Mouse (Mus musculus) olfactory bulb, adult 2 months (tissue): ENCODE measurements around the gene Zfhx3.

Experiments
- CTCF ChIP-seq: fragments of 200-500 bp; IDR thresholded peaks from 2 replicates; pipeline ENCODE4 v1.5.1; 2012; ENCODE audit warnings: low read depth, mild to moderate bottlenecking, low read length, moderate library complexity; ENCODE audit not compliant: insufficient read depth
- POLR2A ChIP-seq: fragments of 200-500 bp; IDR thresholded peaks from 2 replicates; pipeline ENCODE4 v1.6.1; 2012; ENCODE audit warnings: mild to moderate bottlenecking, low read depth, low read length, moderate library complexity; ENCODE audit not compliant: insufficient read depth

- TF ChIP-seq POLR2A (no peak), CTCF (no peak)
Measured at GRCm38 (mm10) chr8:108611792-108612413, 669.5 kb downstream of the Zfhx3 start.
